Mouse (Mus musculus) liver, embryonic 11.5 days (tissue): ENCODE data around the gene Armh3. TPM values are rescaled to one million over a fixed set of nuclear protein-coding genes. Genes with fewer than 3 reads are reported as not detected.

Source experiments
- polyA plus RNA-seq: library from polyadenylated mRNA; unstranded; fragments of >200 nt; fragmentation: Nextera tagmentation; extraction: Ambion mirVana; gene quantifications from 2 replicates; pipeline ENCODE4 v1.2.1, GENCODE M21; 2014

Armh3 gene
- polyA plus RNA-seq, 1 experiment from 2014 or later, result 9.2 TPM

Other genes starting within 250 kb of the Armh3 start
- 32.7 and 34.5 TPM in 2 replicates for gene Npm3, start 248.9 kb downstream of the Armh3 start, polyA plus RNA-seq
- 38.9 and 39.7 TPM in 2 replicates for gene Mgea5, start 214.7 kb downstream of the Armh3 start, polyA plus RNA-seq
- 1.2 and 1.8 TPM in 2 replicates for gene Kcnip2, start 182.4 kb downstream of the Armh3 start, polyA plus RNA-seq
- 4.9 and 5.4 TPM in 2 replicates for gene Hps6, start 5.0 kb upstream of the Armh3 start, polyA plus RNA-seq
- gene Pprc1, start 46.4 kb upstream of the Armh3 start, polyA plus RNA-seq, result 73.2 and 77.2 TPM in 2 replicates
- gene Ldb1, start 46.7 kb upstream of the Armh3 start, polyA plus RNA-seq, result 67.5 and 78.9 TPM in 2 replicates
- 211 TPM in 2 replicates for gene Nolc1, start 77.4 kb upstream of the Armh3 start, polyA plus RNA-seq
- not detected in 2 replicates for gene Elovl3, start 133.4 kb upstream of the Armh3 start, polyA plus RNA-seq
- 0.47 and 0.55 TPM in 2 replicates for gene Pitx3, start 149.8 kb upstream of the Armh3 start, polyA plus RNA-seq
- 30.8 and 31.1 TPM in 2 replicates for gene Gbf1, start 154.0 kb upstream of the Armh3 start, polyA plus RNA-seq